Mouse (Mus musculus): ENCODE results near the gene Gm10354.
"Not testable (repeated sequence)": the region's sequence is repeated elsewhere in the genome, so short reads cannot be mapped to it uniquely, and the experiment has no call there.

Gm10354 gene

DNA sequence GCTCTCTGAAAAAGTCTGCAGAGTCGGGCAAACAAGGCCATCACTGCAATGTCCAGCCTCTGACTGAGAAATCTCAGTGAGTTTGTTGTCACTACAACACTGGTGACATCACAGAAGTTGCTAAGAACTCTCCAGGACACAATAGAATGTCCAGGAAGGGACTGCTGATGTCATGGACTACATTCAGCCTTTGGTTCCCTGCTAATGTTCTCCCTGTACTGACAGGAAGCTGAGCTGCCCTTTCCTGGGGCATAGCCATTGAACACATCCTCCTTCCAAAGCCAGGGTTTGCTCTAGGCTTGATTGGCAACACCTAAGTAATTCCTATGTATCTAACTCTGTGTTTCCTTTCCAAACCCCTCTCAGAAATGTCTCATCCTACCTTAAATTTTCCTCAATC lies at the start of gene Gm10354:
Gene Gm10354 (minus strand): TSS at position 101 of the 400 bp plus-strand sequence.
- not testable (repeated sequence) for DNase-seq

DNA sequence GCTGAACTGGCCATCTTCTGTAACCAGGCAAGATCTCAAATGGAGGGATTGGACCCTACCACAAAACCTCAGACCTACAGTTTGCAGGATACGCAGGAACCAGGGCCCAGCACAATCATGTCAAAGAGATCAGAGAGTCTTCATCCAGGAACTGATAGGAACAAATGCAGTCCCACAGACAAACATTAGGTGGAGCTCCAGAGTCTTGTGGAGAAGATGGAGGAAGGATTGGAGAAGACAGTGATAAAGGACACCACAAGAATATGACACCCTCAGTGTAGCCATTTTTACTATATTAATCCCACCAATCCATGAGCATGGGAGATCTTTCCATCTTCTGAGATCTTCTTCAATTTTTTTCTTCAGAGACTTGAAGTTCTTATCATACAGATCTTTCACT lies 45.6 kb upstream of the Gm10354 start:
- not testable (repeated sequence) for DNase-seq

- DNase-seq, result not testable (repeated sequence)
These were observed 41.3 kb upstream of the Gm10354 start for GRCm38 (mm10) chr5:15020067-15020466.

DNA sequence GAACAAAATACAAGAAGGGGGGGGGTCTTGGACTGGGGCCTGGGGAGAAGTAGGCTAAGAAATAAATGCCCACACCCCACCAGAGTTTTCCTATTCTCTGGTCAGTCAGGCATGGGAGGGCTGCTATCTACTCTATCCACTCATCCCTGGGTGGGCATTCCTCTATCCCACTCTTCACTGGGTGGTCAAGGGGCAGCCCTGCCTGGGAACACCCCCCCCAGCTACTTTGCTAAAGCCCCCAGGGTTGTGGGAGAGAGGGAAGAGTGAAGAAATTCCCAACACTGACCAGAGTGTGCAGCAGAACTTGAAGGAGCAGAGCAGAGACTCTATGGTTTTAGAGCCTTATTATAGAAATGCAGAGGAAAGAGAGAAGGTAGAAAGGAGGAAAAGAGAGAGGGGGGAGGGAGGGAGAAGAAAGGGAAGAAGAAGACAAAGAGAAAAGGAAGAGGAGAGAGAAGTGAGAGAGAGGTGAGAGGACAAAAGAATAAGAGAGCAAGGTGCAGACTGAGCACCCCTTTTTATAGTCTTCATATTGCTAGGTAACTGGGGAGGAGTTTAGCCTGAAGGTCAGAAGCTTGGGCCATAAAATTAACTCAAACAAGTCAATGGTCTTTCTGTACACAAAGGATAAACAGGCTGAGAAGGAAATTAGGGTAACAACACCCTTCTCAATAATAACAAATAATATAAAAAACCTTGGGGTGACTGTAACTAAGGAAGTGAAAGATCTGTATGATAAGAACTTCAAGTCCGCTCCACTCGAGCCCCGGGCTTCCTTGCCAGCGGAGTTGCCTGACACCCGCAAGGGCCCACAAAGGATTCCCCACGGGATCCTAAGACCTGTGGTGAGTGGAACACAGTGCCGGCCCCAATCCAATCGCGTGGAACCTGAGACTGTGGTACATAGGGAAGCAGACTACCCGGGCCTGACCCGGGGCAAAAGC lies 32.2 kb upstream of the Gm10354 start:
- not testable (repeated sequence) for DNase-seq

GRCm38 (mm10) chr5:15006907-15007306 lies 28.2 kb upstream of the Gm10354 start:
- not testable (repeated sequence) for DNase-seq

- not testable (repeated sequence) for DNase-seq
These were observed 27.6 kb upstream of the Gm10354 start for GRCm38 (mm10) chr5:15006288-15006687.

GRCm38 (mm10) chr5:15005584-15005983 lies 26.8 kb upstream of the Gm10354 start:
- DNase-seq, result not testable (repeated sequence)

DNA sequence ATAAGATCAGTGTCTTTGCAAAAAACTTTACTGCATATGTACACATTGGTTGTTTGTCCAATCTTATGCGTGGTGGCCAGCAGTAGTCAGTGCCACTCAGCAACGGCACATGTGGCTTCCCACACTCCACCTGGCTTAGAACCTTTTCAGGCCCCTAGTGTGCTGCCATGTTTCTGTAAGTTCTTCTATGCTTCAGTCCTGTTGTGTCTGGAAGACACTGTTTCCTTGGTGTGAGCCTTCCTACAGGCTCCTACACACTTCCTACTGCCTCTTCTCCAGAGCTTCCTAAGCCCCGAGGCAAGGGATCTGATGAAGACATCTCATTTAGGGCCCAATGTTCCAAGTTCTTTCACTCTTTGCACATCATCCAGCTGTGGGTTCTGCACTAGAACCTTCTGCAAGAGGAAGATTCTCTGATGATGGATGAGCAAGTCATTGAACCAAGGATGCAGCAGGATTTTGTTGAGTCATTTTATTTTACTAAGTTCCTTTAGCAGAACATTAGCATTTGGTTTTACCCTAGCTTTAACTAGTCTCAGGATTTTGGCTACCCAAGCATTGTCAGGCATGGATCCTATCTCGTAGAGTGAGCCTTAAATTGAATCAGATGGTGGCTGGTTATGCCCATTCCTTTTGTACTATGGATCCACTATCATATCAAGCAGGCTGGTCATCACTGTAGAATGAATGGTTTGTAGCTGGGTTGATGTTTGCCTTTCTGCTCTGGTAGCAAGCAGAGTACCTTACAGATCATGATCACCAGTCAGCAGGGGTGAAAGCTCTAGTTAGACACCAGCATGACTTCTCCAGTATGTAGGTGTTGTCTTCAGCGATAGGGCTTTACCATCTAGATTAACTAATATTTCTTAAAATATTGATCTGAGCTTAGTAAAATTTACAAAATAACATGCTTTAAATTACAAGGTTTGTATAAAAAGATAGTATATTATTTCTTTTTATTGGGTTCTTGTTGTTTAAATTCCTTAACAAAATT lies 26.1 kb upstream of the Gm10354 start:
- DNase-seq, result not testable (repeated sequence)

GRCm38 (mm10) chr5:14998077-14998476 lies 19.3 kb upstream of the Gm10354 start:
- not testable (repeated sequence) for DNase-seq

DNA sequence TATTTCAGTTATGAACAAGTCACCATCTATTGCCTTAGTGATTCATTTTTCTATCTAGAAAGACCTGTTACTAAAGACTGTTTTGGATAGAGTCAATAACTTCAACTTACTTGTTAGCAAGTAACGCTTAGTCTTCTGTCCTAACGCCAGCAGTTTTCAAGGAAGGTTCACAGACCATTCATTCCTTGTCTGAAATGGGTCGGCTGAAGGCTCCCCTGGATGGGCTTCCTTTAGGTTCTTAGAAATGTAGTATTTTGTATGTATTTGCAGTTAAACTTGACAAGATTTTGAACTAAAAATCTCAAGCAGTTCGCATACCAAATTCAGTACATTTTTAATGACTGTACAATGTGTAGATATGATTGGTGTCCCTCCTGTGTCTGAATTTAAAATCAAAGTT lies 18.8 kb upstream of the Gm10354 start:
- not testable (repeated sequence) for DNase-seq

GRCm38 (mm10) chr5:14996670-14997249 lies 18.0 kb upstream of the Gm10354 start:
- DNase-seq, result not testable (repeated sequence)

GRCm38 (mm10) chr5:14994124-14994523 lies 15.4 kb upstream of the Gm10354 start:
- not testable (repeated sequence) for DNase-seq

DNA sequence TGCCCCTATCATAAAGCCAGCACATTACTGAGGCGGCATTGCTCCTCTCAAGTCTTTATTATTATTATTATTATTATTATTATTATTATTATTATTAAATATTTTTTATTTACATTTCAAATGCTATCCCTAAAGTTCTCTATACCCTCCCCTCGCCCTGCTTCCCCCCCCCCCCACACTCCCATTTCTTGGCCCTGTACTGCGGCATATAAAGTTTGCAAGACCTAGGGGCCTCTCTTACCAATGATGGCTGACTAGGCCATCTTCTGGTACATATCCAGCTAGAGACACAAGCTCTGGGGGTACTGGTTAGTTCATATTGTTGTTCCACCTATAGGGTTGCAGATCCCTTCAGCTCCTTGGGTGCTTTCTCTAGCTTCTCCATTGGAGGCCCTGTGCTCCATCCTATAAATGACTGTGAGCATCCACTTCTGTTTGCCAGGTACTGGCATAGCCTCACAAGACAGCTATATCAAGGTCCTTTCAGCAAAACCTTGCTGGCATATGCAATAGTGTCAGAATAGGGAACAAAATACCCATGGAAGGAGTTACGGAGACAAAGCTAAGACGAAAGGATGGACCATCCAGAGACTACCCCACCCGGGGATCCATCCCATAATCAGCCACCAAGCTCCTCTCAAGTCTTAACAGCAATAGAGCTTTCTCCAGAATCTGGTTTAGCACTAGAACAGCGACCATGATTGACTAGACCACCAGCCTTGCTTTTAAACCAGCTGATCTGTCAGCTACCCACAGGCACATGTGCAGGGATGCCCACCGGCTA lies 11.8 kb upstream of the Gm10354 start:
- not testable (repeated sequence) for DNase-seq

GRCm38 (mm10) chr5:14986649-14987387 lies 8.1 kb upstream of the Gm10354 start:
- DNase-seq, result not testable (repeated sequence)

DNA sequence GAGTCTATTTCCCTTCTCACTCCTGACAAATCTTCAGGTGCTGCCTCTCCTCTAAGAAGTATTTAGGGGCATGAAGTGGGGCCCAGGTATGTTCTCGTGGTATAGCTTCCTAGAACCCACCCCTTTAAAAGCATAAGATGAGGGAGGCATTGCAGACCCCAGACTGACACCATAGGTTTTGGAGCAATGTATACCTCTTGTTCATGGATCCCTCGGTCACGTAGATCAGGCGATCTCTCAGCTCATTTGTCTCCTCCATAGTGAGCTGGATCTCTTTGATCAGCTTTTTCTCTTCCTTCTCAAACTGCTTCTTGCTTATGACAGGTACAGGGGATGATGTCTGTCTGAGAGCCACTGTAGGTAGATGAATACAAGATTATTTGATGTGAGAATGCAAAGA lies 1.4 kb downstream of the Gm10354 start:
- not testable (repeated sequence) for DNase-seq

GRCm38 (mm10) chr5:14975294-14975693 lies 3.4 kb downstream of the Gm10354 start:
- not testable (repeated sequence) for DNase-seq

- DNase-seq, result not testable (repeated sequence)
These were observed 5.9 kb downstream of the Gm10354 start for GRCm38 (mm10) chr5:14972841-14973240.

DNA sequence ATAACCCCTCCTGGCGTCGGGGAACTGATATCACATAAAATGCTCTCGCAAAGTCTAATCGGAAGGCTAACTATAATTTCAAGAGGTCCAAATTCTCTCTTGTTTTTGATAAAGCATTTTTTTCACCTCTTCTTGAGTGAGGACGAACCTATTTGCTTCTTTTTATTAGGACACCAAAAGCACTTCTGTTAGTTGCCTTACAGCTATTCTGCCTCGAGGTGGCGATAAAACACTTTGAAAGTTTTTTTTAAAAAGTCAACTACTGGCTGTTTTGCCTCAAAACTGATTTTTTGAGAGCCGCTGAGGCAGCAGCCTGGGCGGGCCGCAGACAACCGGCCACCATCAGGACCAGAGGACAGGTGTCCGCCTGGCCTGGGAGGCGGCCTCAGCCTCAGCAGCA lies 14.9 kb downstream of the Gm10354 start:
- DNase-seq, result not testable (repeated sequence)

GRCm38 (mm10) chr5:14961502-14961901 lies 17.2 kb downstream of the Gm10354 start:
- DNase-seq, result not testable (repeated sequence)

GRCm38 (mm10) chr5:14955928-14956706 lies 22.6 kb downstream of the Gm10354 start:
- not testable (repeated sequence) for DNase-seq
